Mouse (Mus musculus) lung, postnatal 0 days (tissue): ENCODE data around the gene Mrps7.

ENCODE experiments used
- CTCF ChIP-seq: IDR thresholded peaks from 2 replicates; pipeline ENCODE4 v1.5.1; 2016; ENCODE audit warnings: antibody characterized with exemption, mild to moderate bottlenecking
- EP300 ChIP-seq: IDR thresholded peaks from 2 replicates; pipeline ENCODE4 v1.6.1; 2016; ENCODE audit warnings: antibody characterized with exemption, mild to moderate bottlenecking, control low read depth

- TF ChIP-seq CTCF = no peak
- no peak for TF ChIP-seq EP300
These were observed 39.5 kb downstream of the Mrps7 start for GRCm38 (mm10) chr11:115643265-115643664.
